ENCODE assay signal across 9 mouse cellular contexts in genomic region chr9:121819771-121820471, GRCm38 (mm10). TPM values are rescaled to one million over a fixed set of nuclear protein-coding genes. Genes with fewer than 3 reads are reported as not detected.
A peak's percentile ranks its signal among the peaks of the same experiment; 100 is the strongest.
DNase-seq lines count a peak whose midpoint lies in the region; ATAC-seq and TF ChIP-seq lines count a peak whose summit lies in the region.
"Had no signal": no experiment of that assay in that cellular context is flagged by ENCODE, and none has a peak within 500 bp of the region (broad histone marks: within the 10 kb centered on the region; RNA-seq: fewer than 3 reads in every experiment).

No protein-coding gene starts in this region.

- WGBS in forebrain, embryonic 16.5 days = 36% methylated on average over 7 of the region's 7 CpGs

- no peak for TF ChIP-seq POLR2A in brain, embryonic 14.5 days (IDR thresholded peaks at IDR 0.05; ENCODE audit: borderline replicate concordance, extremely low read depth, insufficient read depth, insufficient read length, poor library complexity, severe bottlenecking)

- H3K4me2 ChIP-seq in forebrain, embryonic 16.5 days (ENCODE audit: low read length) = no peak overlapping the region
- H3K4me2 ChIP-seq: lung, embryonic 14.5 days had no signal

- peak overlapping the region; percentile 29; the same call in 1 of the 2 replicates for H3K27ac ChIP-seq in forebrain, embryonic 16.5 days (ENCODE audit: low read length)

- no peaks in the 10 kb centered on the region for H3K9me3 ChIP-seq in forebrain, embryonic 16.5 days (ENCODE audit: control insufficient read depth, low read length)

- H3K27me3 ChIP-seq in forebrain, embryonic 16.5 days (replicated peaks; ENCODE audit: control insufficient read depth, insufficient read depth, low read length) = no peaks in the 10 kb centered on the region

- no peak for TF ChIP-seq CTCF in brain, embryonic 14.5 days (IDR thresholded peaks at IDR 0.05; ENCODE audit: borderline replicate concordance, extremely low read depth, insufficient read depth, insufficient read length)

- no peaks in the 10 kb centered on the region for H3K36me3 ChIP-seq in forebrain, embryonic 16.5 days (ENCODE audit: control insufficient read depth, insufficient read depth)

- no peak overlapping the region for H3K9ac ChIP-seq in forebrain, embryonic 16.5 days (replicated peaks; ENCODE audit: low read depth, low read length)
- H3K9ac ChIP-seq: lung, embryonic 14.5 days had no signal

- DNase-seq in kidney, adult 18-20 months = peak; percentile 34
- DNase-seq in kidney, postnatal 14 days = no peak
- DNase-seq in NIH3T3 (ENCODE audit: low read depth) = peak; percentile 13
- peak; percentile 60 for DNase-seq in brain, embryonic 14.5 days (ENCODE audit: low read depth)
- DNase-seq in left cerebral cortex, adult 18-20 months (ENCODE audit: low spot score in 2 of 2) = no peak
- DNase-seq: lung, embryonic 14.5 days had no signal

- H3K4me1 ChIP-seq in forebrain, embryonic 16.5 days (replicated peaks; ENCODE audit: control insufficient read depth, insufficient read depth, low read length) = peaks cover 27% of the 10 kb centered on the region

- no peak for ATAC-seq in forebrain, embryonic 16.5 days
- no peak for ATAC-seq in megakaryocyte-erythroid progenitor cell, adult 5-6 weeks (replicated peaks; ENCODE audit: low FRiP score, low TSS enrichment, poor library complexity, severe bottlenecking)

- H3K4me3 ChIP-seq in forebrain, embryonic 16.5 days (replicated peaks; ENCODE audit: low read length) = no peak overlapping the region

RNA-seq across cellular contexts. Expression of gene Ccdc13, which starts 19.3 kb away (rescaled TPM):
- polyA plus RNA-seq in brain, embryonic 14.5 days (2012; rRNA removed) = 2.7 and 2.9 TPM in 2 replicates
- 2.8 and 4.2 TPM in 2 replicates for polyA plus RNA-seq in forebrain, embryonic 16.5 days (2015; fragmentation: Nextera tagmentation; extraction: Ambion mirVana)
- not detected in 2 replicates for total RNA-seq in megakaryocyte-erythroid progenitor cell, adult 5-6 weeks (2014; fragmentation: Nextera tagmentation)
- total RNA-seq in megakaryocyte-erythroid progenitor cell, adult 5-6 weeks (2017) = not detected in 2 replicates
- 1 to 10 TPM; 5.1 to 6.1 TPM for total RNA-seq in left cerebral cortex, adult 18-20 months (2021)
- polyA plus RNA-seq: spleen, adult 2 months had no signal

RNA-seq across cellular contexts. Expression of gene Hhatl, which starts 27.6 kb away (rescaled TPM):
- polyA plus RNA-seq in brain, embryonic 14.5 days (2012; rRNA removed) = 0.40 and 0.49 TPM in 2 replicates
- polyA plus RNA-seq in forebrain, embryonic 16.5 days (2015; fragmentation: Nextera tagmentation; extraction: Ambion mirVana) = not detected in 2 replicates
- total RNA-seq in megakaryocyte-erythroid progenitor cell, adult 5-6 weeks (2014; fragmentation: Nextera tagmentation) = not detected in 2 replicates
- not detected in 2 replicates for total RNA-seq in megakaryocyte-erythroid progenitor cell, adult 5-6 weeks (2017)
- 10 to 100 TPM; 15.4 to 25.0 TPM for total RNA-seq in left cerebral cortex, adult 18-20 months (2021)

RNA-seq across cellular contexts. Expression of gene Higd1a, which starts 38.2 kb away (rescaled TPM):
- 42.6 and 43.8 TPM in 2 replicates for polyA plus RNA-seq in brain, embryonic 14.5 days (2012; rRNA removed)
- 109 and 116 TPM in 2 replicates for polyA plus RNA-seq in forebrain, embryonic 16.5 days (2015; fragmentation: Nextera tagmentation; extraction: Ambion mirVana)
- total RNA-seq in megakaryocyte-erythroid progenitor cell, adult 5-6 weeks (2014; fragmentation: Nextera tagmentation) = 119 and 156 TPM in 2 replicates
- total RNA-seq in megakaryocyte-erythroid progenitor cell, adult 5-6 weeks (2017) = 28.6 and 33.5 TPM in 2 replicates
- total RNA-seq in left cerebral cortex, adult 18-20 months (2021) = 100 to 1,000 TPM in 1 of 2 experiments, 10 to 100 TPM in 1; 96.5 to 107 TPM

RNA-seq across cellular contexts. Expression of gene Klhl40, which starts 42.5 kb away (rescaled TPM):
- polyA plus RNA-seq in brain, embryonic 14.5 days (2012; rRNA removed) = 0.55 and 0.72 TPM in 2 replicates
- 0.80 and 1.1 TPM in 2 replicates for polyA plus RNA-seq in forebrain, embryonic 16.5 days (2015; fragmentation: Nextera tagmentation; extraction: Ambion mirVana)
- total RNA-seq in megakaryocyte-erythroid progenitor cell, adult 5-6 weeks (2014; fragmentation: Nextera tagmentation) = not detected in 2 replicates
- total RNA-seq in megakaryocyte-erythroid progenitor cell, adult 5-6 weeks (2017) = not detected in 2 replicates
- 1 to 10 TPM; 6.2 to 7.2 TPM for total RNA-seq in left cerebral cortex, adult 18-20 months (2021)
- polyA plus RNA-seq: spleen, adult 2 months had no signal

Comparison
In these comparisons a context has a peak if more than half of its experiments do, and no peak if none do; other contexts are left out.
1. DNase-seq: peak in kidney, adult 18-20 months (single experiment), NIH3T3 (single experiment) and brain, embryonic 14.5 days (single experiment); none in kidney, postnatal 14 days (single experiment) and left cerebral cortex, adult 18-20 months (0 of 2).
2. RNA of gene Ccdc13, which starts 19.3 kb away (total RNA-seq): 5.1 to 6.1 TPM in left cerebral cortex, adult 18-20 months; not detected in megakaryocyte-erythroid progenitor cell, adult 5-6 weeks; every median in the first group is over 4 times any median in the second.
3. RNA of gene Hhatl, which starts 27.6 kb away (total RNA-seq): 15.4 to 25.0 TPM in left cerebral cortex, adult 18-20 months; not detected in megakaryocyte-erythroid progenitor cell, adult 5-6 weeks; every median in the first group is over 10 times any median in the second.